Mouse (Mus musculus): ENCODE measurements around the gene Heca. TPM values are rescaled to one million over a fixed set of nuclear protein-coding genes. Genes with fewer than 3 reads are reported as not detected.
A peak's percentile ranks its signal among the peaks of the same experiment; 100 is the strongest.

Heca gene
- total and polyA plus RNA-seq, 3 experiments = 5.7 to 66.9 (median 10.5) TPM

GRCm38 (mm10) chr10:17925200-17925599 lies 22.7 kb downstream of the Heca start:
- Histone ChIP-seq H3K27me3 (ENCODE audit: control insufficient read depth in 1 of 2, insufficient read depth in 2 of 2, low read length in 2 of 2) (no peaks in the 10 kb centered on the region), H3K9me3 (replicated peaks; ENCODE audit: insufficient read depth, low read length) (no peaks in the 10 kb centered on the region), H3K79me2 (ENCODE audit: control insufficient read depth, insufficient read depth, low read length, poor library complexity) (no peaks in the 10 kb centered on the region), H3K27ac (ENCODE audit: control insufficient read depth, low read depth, low read length) (no peak overlapping the region), H3K4me1 (ENCODE audit: control insufficient read depth in 1 of 2, insufficient read depth in 2 of 2, low read length in 2 of 2) (peaks cover 5 to 12% of the 10 kb centered on the region in 2 experiments), H3K4me3 (ENCODE audit: control insufficient read depth in 1 of 2, insufficient read depth in 1 of 2, low read depth in 2 of 2, low read length in 2 of 2) (no peak overlapping the region), H3K36me3 (ENCODE audit: control insufficient read depth in 1 of 2, insufficient read depth in 2 of 2, low read length in 2 of 2) (peaks cover 0 to 14% of the 10 kb centered on the region in 2 experiments; a peak in 3 of 4 replicates), H3K9ac (ENCODE audit: control insufficient read depth, low read depth, low read length, poor library complexity, severe bottlenecking) (no peak overlapping the region)
- 0 out of 2 replicates have a peak, but pooled peaks have one; percentile 43 for TF ChIP-seq ZNF384 (IDR thresholded peaks at IDR 0.05; ENCODE audit: low read depth, low read length)
- TF ChIP-seq RCOR1 (IDR thresholded peaks at IDR 0.05; ENCODE audit: low read depth, low read length) = peak; percentile 23; the same call in 1 of the 2 replicates
- TF ChIP-seq ZC3H11A (IDR thresholded peaks at IDR 0.05; ENCODE audit: low read depth, low read length) = no peak
- TF ChIP-seq GATA1 (IDR thresholded peaks at IDR 0.05; ENCODE audit: low read depth, low read length) = peak; percentile 22; the same call in 1 of the 2 replicates
- TF ChIP-seq EP300 (IDR thresholded peaks at IDR 0.05; ENCODE audit: low read depth in 1 of 2, low read length in 2 of 2) = peak in 1 of 2 experiments; percentile 64; a peak in 2 of 4 replicates
- DNase-seq (ENCODE audit: low read depth, low spot score) = peak; percentile 42

DNA sequence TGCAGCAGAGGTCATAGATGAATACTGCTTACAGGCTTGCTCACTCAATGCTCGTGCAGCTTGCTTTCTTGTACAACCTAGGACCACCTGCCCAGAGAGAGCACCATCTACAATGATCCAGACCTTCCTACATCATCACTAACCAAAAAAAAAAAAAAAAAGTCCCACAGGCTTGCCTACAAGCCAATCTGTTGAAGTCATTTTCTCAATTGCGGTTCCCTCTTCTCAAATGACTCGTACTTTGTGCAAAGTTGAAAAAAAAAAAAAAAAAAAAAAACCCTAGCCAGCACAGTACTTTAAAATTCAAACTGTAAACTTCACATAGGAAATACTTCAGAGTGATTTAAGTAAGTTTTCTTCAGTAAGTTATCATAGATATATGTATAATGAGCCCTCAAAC lies 23.7 kb downstream of the Heca start:
- H3K4me3 ChIP-seq (ENCODE audit: control insufficient read depth in 1 of 2, insufficient read depth in 1 of 2, low read depth in 2 of 2, low read length in 2 of 2) = no peak overlapping the region
- no peaks in the 10 kb centered on the region for H3K27me3 ChIP-seq (ENCODE audit: control insufficient read depth in 1 of 2, insufficient read depth in 2 of 2, low read length in 2 of 2)
- H3K36me3 ChIP-seq (ENCODE audit: control insufficient read depth in 1 of 2, insufficient read depth in 2 of 2, low read length in 2 of 2) = peaks cover 0 to 9% of the 10 kb centered on the region in 2 experiments; a peak in 3 of 4 replicates
- H3K4me1 ChIP-seq (ENCODE audit: control insufficient read depth in 1 of 2, insufficient read depth in 2 of 2, low read length in 2 of 2) = peaks cover 2 to 9% of the 10 kb centered on the region in 2 experiments
- no peaks in the 10 kb centered on the region for H3K9me3 ChIP-seq (replicated peaks; ENCODE audit: insufficient read depth, low read length)
- TF ChIP-seq BHLHE40 (IDR thresholded peaks at IDR 0.05; ENCODE audit: borderline replicate concordance, low read depth, low read length) (no peak), MAFK (IDR thresholded peaks at IDR 0.05; ENCODE audit: borderline replicate concordance, low read depth, low read length) (no peak), CHD2 (IDR thresholded peaks at IDR 0.05; ENCODE audit: low read length) (no peak), SIN3A (IDR thresholded peaks at IDR 0.05; ENCODE audit: low read length) (no peak), ZNF384 (IDR thresholded peaks at IDR 0.05; ENCODE audit: low read depth, low read length) (peak; percentile 31; the same call in 1 of the 2 replicates), CTCF (IDR thresholded peaks at IDR 0.05 in 2 of 3, conservative IDR thresholded peaks at IDR 0.05 in 1 of 3; ENCODE audit: control insufficient read depth in 1 of 3, insufficient read depth in 1 of 3, low read depth in 2 of 3, low read length in 3 of 3, poor library complexity in 1 of 3, severe bottlenecking in 1 of 3) (no peak), NELFE (IDR thresholded peaks at IDR 0.05; ENCODE audit: low read depth, low read length) (no peak)
- DNase-seq (ENCODE audit: low read depth, low spot score) = no peak
- no peak overlapping the region for H3K9ac ChIP-seq (ENCODE audit: control insufficient read depth, low read depth, low read length, poor library complexity, severe bottlenecking)
- no peak overlapping the region for H3K27ac ChIP-seq (ENCODE audit: control insufficient read depth, low read depth, low read length)
- H3K79me2 ChIP-seq (ENCODE audit: control insufficient read depth, insufficient read depth, low read length, poor library complexity) = no peaks in the 10 kb centered on the region

- Histone ChIP-seq H3K4me1 (ENCODE audit: control insufficient read depth in 1 of 2, insufficient read depth in 2 of 2, low read length in 2 of 2) (peaks cover 2 to 9% of the 10 kb centered on the region in 2 experiments), H3K4me3 (ENCODE audit: control insufficient read depth in 1 of 2, insufficient read depth in 1 of 2, low read depth in 2 of 2, low read length in 2 of 2) (no peak overlapping the region), H3K9ac (ENCODE audit: control insufficient read depth, low read depth, low read length, poor library complexity, severe bottlenecking) (no peak overlapping the region), H3K9me3 (replicated peaks; ENCODE audit: insufficient read depth, low read length) (no peaks in the 10 kb centered on the region), H3K79me2 (ENCODE audit: control insufficient read depth, insufficient read depth, low read length, poor library complexity) (no peaks in the 10 kb centered on the region; the same call in 1 of the 2 replicates), H3K27me3 (ENCODE audit: control insufficient read depth in 1 of 2, insufficient read depth in 2 of 2, low read length in 2 of 2) (no peaks in the 10 kb centered on the region), H3K36me3 (ENCODE audit: control insufficient read depth in 1 of 2, insufficient read depth in 2 of 2, low read length in 2 of 2) (peaks cover 0 to 9% of the 10 kb centered on the region in 2 experiments; a peak in 3 of 4 replicates), H3K27ac (ENCODE audit: control insufficient read depth, low read depth, low read length) (no peak overlapping the region)
- DNase-seq (ENCODE audit: low read depth, low spot score) = no peak
- TF ChIP-seq MYC (IDR thresholded peaks at IDR 0.05; ENCODE audit: low read depth, low read length) (no peak), CTCF (IDR thresholded peaks at IDR 0.05 in 2 of 3, conservative IDR thresholded peaks at IDR 0.05 in 1 of 3; ENCODE audit: control insufficient read depth in 1 of 3, insufficient read depth in 1 of 3, low read depth in 2 of 3, low read length in 3 of 3, poor library complexity in 1 of 3, severe bottlenecking in 1 of 3) (no peak), TBP (IDR thresholded peaks at IDR 0.05; ENCODE audit: low read depth, low read length) (no peak), CHD1 (IDR thresholded peaks at IDR 0.05; ENCODE audit: low read depth, low read length) (no peak), USF2 (IDR thresholded peaks at IDR 0.05; ENCODE audit: borderline replicate concordance in 1 of 2, insufficient read depth in 1 of 2, low read depth in 1 of 2, low read length in 2 of 2) (no peak), ZKSCAN1 (IDR thresholded peaks at IDR 0.05; ENCODE audit: low read depth, low read length) (no peak), HCFC1 (IDR thresholded peaks at IDR 0.05; ENCODE audit: low read depth, low read length) (no peak), TCF12 (IDR thresholded peaks at IDR 0.05; ENCODE audit: low read depth, low read length) (no peak), BHLHE40 (IDR thresholded peaks at IDR 0.05; ENCODE audit: borderline replicate concordance, low read depth, low read length) (no peak), GATA1 (IDR thresholded peaks at IDR 0.05; ENCODE audit: low read depth, low read length) (no peak), ETS1 (IDR thresholded peaks at IDR 0.05; ENCODE audit: low read depth, low read length) (no peak), KAT2A (conservative IDR thresholded peaks at IDR 0.05; ENCODE audit: low read depth, low read length) (no peak), POLR2AphosphoS2 (IDR thresholded peaks at IDR 0.05; ENCODE audit: low read length) (no peak), MAZ (IDR thresholded peaks at IDR 0.05; ENCODE audit: low read depth, low read length) (no peak)
Observed at GRCm38 (mm10) chr10:17921381-17921780, 26.5 kb downstream of the Heca start.

Data from MEL (cell line).